Mouse (Mus musculus) MEL (cell line): ENCODE data around the gene Tmcc3. TPM values are rescaled to one million over a fixed set of nuclear protein-coding genes. Genes with fewer than 3 reads are reported as not detected.

ENCODE experiments used
- DNase-seq: peaks from one replicate; pipeline ENCODE4 v3.0.0; 2011; ENCODE audit warnings: low read depth, low spot score
- H3K27ac ChIP-seq: 2 replicates; pipeline ENCODE4 v1.5.1; 2012; ENCODE audit warnings: low read depth, mild to moderate bottlenecking, control low read depth, low read length, moderate library complexity; ENCODE audit not compliant: control insufficient read depth
- H3K27me3 ChIP-seq, 2 experiments: fragments of 150-350 bp in 1 of 2; sonication (generic) in 1 of 2; 2 replicates each; pipeline ENCODE4 v1.6.1; 2012; ENCODE audit warnings: low read length in 2 of 2, mild to moderate bottlenecking in 2 of 2, improper control_type of control experiment in 1 of 2, moderate library complexity in 1 of 2; ENCODE audit not compliant: insufficient read depth in 2 of 2, control insufficient read depth in 1 of 2
- H3K36me3 ChIP-seq, 2 experiments: 2 replicates each; pipeline ENCODE4 v1.6.1; 2012 to 2014; ENCODE audit warnings: low read length in 2 of 2, improper control_type of control experiment in 1 of 2, inconsistent platforms in 1 of 2, mild to moderate bottlenecking in 1 of 2; ENCODE audit not compliant: insufficient read depth in 2 of 2, control insufficient read depth in 1 of 2
- H3K4me1 ChIP-seq, 2 experiments: fragments of 150-350 bp in 1 of 2; sonication (generic) in 1 of 2; 2 replicates each; pipeline ENCODE4 v1.6.1; 2012; ENCODE audit warnings: low read length in 2 of 2, improper control_type of control experiment in 1 of 2, mild to moderate bottlenecking in 1 of 2; ENCODE audit not compliant: insufficient read depth in 2 of 2, control insufficient read depth in 1 of 2
- H3K4me3 ChIP-seq, 2 experiments: fragments of 150-350 bp in 1 of 2; sonication (generic) in 1 of 2; 2 replicates each; pipeline ENCODE4 v1.5.1; 2012; ENCODE audit warnings: low read depth in 2 of 2, low read length in 2 of 2, mild to moderate bottlenecking in 2 of 2, moderate library complexity in 2 of 2, control low read depth in 1 of 2, improper control_type of control experiment in 1 of 2; ENCODE audit not compliant: control insufficient read depth in 1 of 2, insufficient read depth in 1 of 2
- H3K79me2 ChIP-seq: 2 replicates; pipeline ENCODE4 v1.6.1; 2012; ENCODE audit warnings: mild to moderate bottlenecking, low read length, moderate library complexity; ENCODE audit not compliant: control insufficient read depth, poor library complexity, insufficient read depth
- H3K9ac ChIP-seq: 2 replicates; pipeline ENCODE4 v1.6.1; 2012; ENCODE audit warnings: low read depth, mild to moderate bottlenecking, control low read depth, low read length, moderate library complexity; ENCODE audit not compliant: control insufficient read depth, poor library complexity, severe bottlenecking
- H3K9me3 ChIP-seq: fragments of 150-350 bp; sonication (generic); replicated peaks from 2 replicates; pipeline ENCODE4 v1.6.1; 2012; ENCODE audit warnings: mild to moderate bottlenecking, low read length, improper control_type of control experiment, moderate library complexity; ENCODE audit not compliant: insufficient read depth
- CHD1 ChIP-seq: IDR thresholded peaks from 2 replicates; pipeline ENCODE4 v1.6.1; 2012; ENCODE audit warnings: low read depth, mild to moderate bottlenecking, inconsistent platforms, low read length, improper control_type of control experiment
- CTCF ChIP-seq, 3 experiments: IDR thresholded peaks in 2 of 3; conservative IDR thresholded peaks in 1 of 3; 2 replicates each; pipeline ENCODE4 v1.5.1; 2011 to 2012; ENCODE audit warnings: low read length in 3 of 3, low read depth in 2 of 3, mild to moderate bottlenecking in 2 of 3, improper control_type of control experiment in 1 of 3, inconsistent platforms in 1 of 3, mixed read lengths in 1 of 3, moderate library complexity in 1 of 3; ENCODE audit not compliant: control insufficient read depth in 1 of 3, insufficient read depth in 1 of 3, poor library complexity in 1 of 3, severe bottlenecking in 1 of 3
- E2F4 ChIP-seq: IDR thresholded peaks from 2 replicates; pipeline ENCODE4 v1.6.1; 2011; ENCODE audit warnings: low read depth, low read length, improper control_type of control experiment, borderline replicate concordance
- ELF1 ChIP-seq: IDR thresholded peaks from 2 replicates; pipeline ENCODE4 v1.6.1; 2014; ENCODE audit warnings: low read depth, mild to moderate bottlenecking, inconsistent platforms, low read length, improper control_type of control experiment, moderate library complexity
- HCFC1 ChIP-seq: IDR thresholded peaks from 2 replicates; pipeline ENCODE4 v1.6.1; 2012; ENCODE audit warnings: low read depth, mild to moderate bottlenecking, inconsistent platforms, low read length, improper control_type of control experiment, moderate library complexity
- MAFK ChIP-seq: IDR thresholded peaks from 2 replicates; pipeline ENCODE4 v1.6.1; 2011; ENCODE audit warnings: low read depth, mild to moderate bottlenecking, low read length, improper control_type of control experiment, borderline replicate concordance
- MEF2A ChIP-seq: IDR thresholded peaks from 2 replicates; pipeline ENCODE4 v1.6.1; 2014; ENCODE audit warnings: low read depth, mild to moderate bottlenecking, inconsistent platforms, low read length, improper control_type of control experiment; ENCODE audit not compliant: poor library complexity, insufficient replicate concordance, severe bottlenecking; ENCODE audit errors: extremely low read depth
- NELFE ChIP-seq: IDR thresholded peaks from 2 replicates; pipeline ENCODE4 v1.6.1; 2011; ENCODE audit warnings: low read depth, low read length, improper control_type of control experiment
- NRF1 ChIP-seq: IDR thresholded peaks from 2 replicates; pipeline ENCODE4 v1.6.1; 2014; ENCODE audit warnings: low read depth, mild to moderate bottlenecking, inconsistent platforms, low read length, improper control_type of control experiment, moderate library complexity; ENCODE audit not compliant: poor library complexity, insufficient read depth, severe bottlenecking
- POLR2AphosphoS2 ChIP-seq: IDR thresholded peaks from 2 replicates; pipeline ENCODE4 v1.6.1; 2011; ENCODE audit warnings: low read length, improper control_type of control experiment
- RCOR1 ChIP-seq: IDR thresholded peaks from 2 replicates; pipeline ENCODE4 v1.6.1; 2012; ENCODE audit warnings: low read depth, mild to moderate bottlenecking, inconsistent platforms, low read length, improper control_type of control experiment
- TBP ChIP-seq: IDR thresholded peaks from 2 replicates; pipeline ENCODE4 v1.8.0; 2011; ENCODE audit warnings: low read depth, low read length, improper control_type of control experiment
- TCF12 ChIP-seq: IDR thresholded peaks from 2 replicates; pipeline ENCODE4 v1.6.1; 2014; ENCODE audit warnings: low read depth, mild to moderate bottlenecking, inconsistent platforms, low read length, improper control_type of control experiment, moderate library complexity
- USF1 ChIP-seq: IDR thresholded peaks from 2 replicates; pipeline ENCODE4 v1.6.1; 2014; ENCODE audit warnings: low read depth, mild to moderate bottlenecking, inconsistent platforms, low read length, improper control_type of control experiment, moderate library complexity
- USF2 ChIP-seq, 2 experiments: IDR thresholded peaks; 2 replicates each; pipeline ENCODE4 v1.6.1; 2011 to 2012; ENCODE audit warnings: improper control_type of control experiment in 2 of 2, low read length in 2 of 2, borderline replicate concordance in 1 of 2, inconsistent platforms in 1 of 2, low read depth in 1 of 2, mild to moderate bottlenecking in 1 of 2; ENCODE audit not compliant: insufficient read depth in 1 of 2
- ZMIZ1 ChIP-seq: IDR thresholded peaks from 2 replicates; pipeline ENCODE4 v1.6.1; 2012; ENCODE audit warnings: low read depth, mild to moderate bottlenecking, inconsistent platforms, low read length, improper control_type of control experiment, moderate library complexity
- ZNF384 ChIP-seq: IDR thresholded peaks from 2 replicates; pipeline ENCODE4 v1.6.1; 2012; ENCODE audit warnings: low read depth, mild to moderate bottlenecking, inconsistent platforms, low read length, improper control_type of control experiment
- polyA plus RNA-seq, 2 experiments: library from polyadenylated mRNA; stranded (reverse) in 1 of 2; unstranded in 1 of 2; fragments of >175 nt in 1 of 2; fragments of >200 nt in 1 of 2; gene quantifications; 2 replicates each; pipeline versions ENCODE4 v1.2.1 to v1.2.4; 2012; ENCODE audit warnings: low replicate concordance in 2 of 2, low read depth in 1 of 2; ENCODE audit not compliant: insufficient read length in 2 of 2, insufficient read depth in 1 of 2, missing spikeins in 1 of 2
- total RNA-seq: library from RNA; depleted of rRNA; stranded (reverse); fragments of 300-350 nt; gene quantifications from 2 replicates; pipeline ENCODE4 v1.2.3, GENCODE M21; 2012

The Tmcc3 gene
- total and polyA plus RNA-seq, 3 experiments, result 1.3 to 2.6 TPM; not detected in 1

DNA sequence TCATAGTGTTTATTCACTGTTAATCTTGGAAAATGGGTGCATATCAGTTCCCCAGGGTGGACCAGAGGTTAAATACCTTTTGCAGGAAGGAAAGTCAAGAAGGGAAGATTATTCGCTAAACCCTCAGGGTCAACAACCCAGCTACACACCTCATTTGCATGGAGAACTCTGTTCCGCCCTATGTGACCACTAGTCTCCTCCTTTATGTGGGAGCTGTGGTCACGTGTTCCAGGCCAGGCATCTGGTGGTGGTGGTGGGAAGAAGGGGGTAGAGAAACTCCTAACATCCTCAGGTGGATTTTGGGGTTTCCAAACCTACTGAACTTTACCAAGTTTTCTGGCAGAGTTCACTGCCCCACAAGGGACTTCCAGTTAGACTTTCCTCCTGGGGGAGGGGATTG lies 48.5 kb upstream of the Tmcc3 start:
- Histone ChIP-seq H3K27me3 (no peaks in the 10 kb centered on the region), H3K36me3 (peaks cover 0 to 2% of the 10 kb centered on the region in 2 experiments; a peak in 1 of 4 replicates), H3K27ac (no peak overlapping the region), H3K9ac (no peak overlapping the region), H3K79me2 (no peaks in the 10 kb centered on the region), H3K4me3 (no peak overlapping the region), H3K4me1 (peaks cover 0 to 3% of the 10 kb centered on the region in 2 experiments; a peak in 3 of 4 replicates), H3K9me3 (no peaks in the 10 kb centered on the region)
- no peak for DNase-seq
- no peak for TF ChIP-seq POLR2AphosphoS2
- peak; percentile 36; the same call in 1 of the 2 replicates for TF ChIP-seq USF1

GRCm38 (mm10) chr10:94265656-94266542 lies 45.9 kb upstream of the Tmcc3 start:
- H3K36me3 ChIP-seq, result peaks cover 0 to 2% of the 10 kb centered on the region in 2 experiments; a peak in 1 of 4 replicates
- no peak overlapping the region for H3K4me3 ChIP-seq
- H3K79me2 ChIP-seq, result no peaks in the 10 kb centered on the region
- no peak for TF ChIP-seq MAFK
- TF ChIP-seq CHD1, result no peak
- TF ChIP-seq TBP, result no peak
- no peak for TF ChIP-seq NELFE
- no peak for TF ChIP-seq NRF1
- TF ChIP-seq HCFC1, result no peak
- TF ChIP-seq CTCF (IDR thresholded peaks at IDR 0.05 in 2 of 3, conservative IDR thresholded peaks at IDR 0.05 in 1 of 3; ENCODE audit: control insufficient read depth in 1 of 3, insufficient read depth in 1 of 3, low read depth in 2 of 3, low read length in 3 of 3, poor library complexity in 1 of 3, severe bottlenecking in 1 of 3), result no peak
- TF ChIP-seq POLR2AphosphoS2, result no peak
- no peak for TF ChIP-seq MEF2A
- no peak for TF ChIP-seq USF2 (IDR thresholded peaks at IDR 0.05; ENCODE audit: borderline replicate concordance in 1 of 2, insufficient read depth in 1 of 2, low read depth in 1 of 2, low read length in 2 of 2)
- TF ChIP-seq USF1, result no peak
- TF ChIP-seq ZNF384, result no peak
- TF ChIP-seq E2F4, result no peak
- no peak for TF ChIP-seq ZMIZ1
- TF ChIP-seq TCF12, result no peak
- TF ChIP-seq RCOR1, result no peak
- no peak for TF ChIP-seq ELF1
- no peaks in the 10 kb centered on the region for H3K9me3 ChIP-seq
- peaks cover 0 to 1% of the 10 kb centered on the region in 2 experiments; a peak in 2 of 4 replicates for H3K4me1 ChIP-seq
- no peak overlapping the region for H3K27ac ChIP-seq
- H3K27me3 ChIP-seq, result no peaks in the 10 kb centered on the region
- DNase-seq, result no peak
- no peak overlapping the region for H3K9ac ChIP-seq
